Mouse (Mus musculus) stomach, postnatal 0 days (tissue): ENCODE measurements around the gene Tmem38b. TPM values are rescaled to one million over a fixed set of nuclear protein-coding genes. Genes with fewer than 3 reads are reported as not detected.

Experiments
- ATAC-seq: fragments of 200-750 bp; cut with Nextera tagmentation; 2 replicates; pipeline ENCODE4 v1.8.0; 2017; ENCODE audit not compliant: low FRiP score, low TSS enrichment
- DNase-seq: peaks from one replicate; pipeline ENCODE4 v3.0.0-alpha.2; 2016; ENCODE audit warnings: low spot score
- H3K27ac ChIP-seq: fragments of 300-500 bp; sonication (generic); replicated peaks from 2 replicates; pipeline ENCODE4 v1.5.1; 2014; ENCODE audit warnings: mild to moderate bottlenecking, control low read depth
- H3K27me3 ChIP-seq: fragments of 300-500 bp; sonication (generic); 2 replicates; pipeline ENCODE4 v1.6.1; 2014; ENCODE audit warnings: low read length; ENCODE audit not compliant: control insufficient read depth, insufficient read depth
- H3K36me3 ChIP-seq: fragments of 300-500 bp; sonication (generic); 2 replicates; pipeline ENCODE4 v1.6.1; 2014; ENCODE audit warnings: low read length, mixed read lengths; ENCODE audit not compliant: control insufficient read depth, insufficient read depth
- H3K4me1 ChIP-seq: fragments of 300-500 bp; sonication (generic); replicated peaks from 2 replicates; pipeline ENCODE4 v1.6.1; 2014; ENCODE audit warnings: antibody characterized with exemption; ENCODE audit not compliant: control insufficient read depth, insufficient read depth
- H3K4me2 ChIP-seq: fragments of 300-500 bp; sonication (generic); replicated peaks from 2 replicates; pipeline ENCODE4 v1.6.1; 2014; ENCODE audit warnings: low read depth, mild to moderate bottlenecking, control low read depth, moderate library complexity
- H3K4me3 ChIP-seq: fragments of 300-500 bp; sonication (generic); 2 replicates; pipeline ENCODE4 v1.5.1; 2014; ENCODE audit warnings: low read depth, low read length, control low read depth
- H3K9ac ChIP-seq: fragments of 300-500 bp; sonication (generic); 2 replicates; pipeline ENCODE4 v1.6.1; 2014; ENCODE audit warnings: mild to moderate bottlenecking, low read length, control low read depth, mixed read lengths
- H3K9me3 ChIP-seq: fragments of 300-500 bp; sonication (generic); 2 replicates; pipeline ENCODE4 v1.6.1; 2016; ENCODE audit warnings: low read length; ENCODE audit not compliant: control insufficient read depth
- CTCF ChIP-seq: IDR thresholded peaks from 2 replicates; pipeline ENCODE4 v1.5.1; 2016; ENCODE audit warnings: antibody characterized with exemption, low read depth, mild to moderate bottlenecking, moderate library complexity
- EP300 ChIP-seq: optimal IDR thresholded peaks from 2 replicates; pipeline ENCODE3; 2016; ENCODE audit warnings: antibody characterized with exemption
- WGBS: fragments of 180-500 bp; shearing (Covaris S2); extraction: QIAGEN DNeasy Blood & Tissue Kit; methylation state at CpG from one replicate; pipeline ENCODE4 v1.1.7; 2014; 5-methylcytosine and 5-hydroxymethylcytosine counted together
- polyA plus RNA-seq: library from polyadenylated mRNA; unstranded; fragments of >200 nt; fragmentation: Nextera tagmentation; extraction: Ambion mirVana; gene quantifications from 2 replicates; pipeline ENCODE4 v1.2.1, GENCODE M21; 2015

Tmem38b gene
- polyA plus RNA-seq, 1 experiment from 2014 or later: 10.5 TPM

- Histone ChIP-seq H3K4me1 (no peaks in the 10 kb centered on the region), H3K9me3 (no peaks in the 10 kb centered on the region), H3K27me3 (no peaks in the 10 kb centered on the region), H3K27ac (no peak overlapping the region), H3K36me3 (no peaks in the 10 kb centered on the region), H3K4me3 (no peak overlapping the region), H3K9ac (no peak overlapping the region), H3K4me2 (no peak overlapping the region)
- WGBS: 64% methylated on average over 2 of the region's 2 CpGs
- DNase-seq (no peak), ATAC-seq (no peak)
- TF ChIP-seq CTCF (no peak), EP300 (no peak)
These were observed 20.5 kb downstream of the Tmem38b start for GRCm38 (mm10) chr4:53846326-53846725.

GRCm38 (mm10) chr4:53847541-53847940 is 21.7 kb downstream of the Tmem38b start:
- Histone ChIP-seq H3K36me3 (no peaks in the 10 kb centered on the region), H3K4me3 (no peak overlapping the region), H3K4me2 (no peak overlapping the region), H3K9ac (no peak overlapping the region), H3K27ac (no peak overlapping the region), H3K4me1 (no peaks in the 10 kb centered on the region), H3K9me3 (no peaks in the 10 kb centered on the region), H3K27me3 (no peaks in the 10 kb centered on the region)
- DNase-seq (no peak), ATAC-seq (no peak)
- 89% methylated on average over 4 of the region's 4 CpGs for WGBS
- TF ChIP-seq EP300: no peak
- TF ChIP-seq CTCF: no peak

DNA sequence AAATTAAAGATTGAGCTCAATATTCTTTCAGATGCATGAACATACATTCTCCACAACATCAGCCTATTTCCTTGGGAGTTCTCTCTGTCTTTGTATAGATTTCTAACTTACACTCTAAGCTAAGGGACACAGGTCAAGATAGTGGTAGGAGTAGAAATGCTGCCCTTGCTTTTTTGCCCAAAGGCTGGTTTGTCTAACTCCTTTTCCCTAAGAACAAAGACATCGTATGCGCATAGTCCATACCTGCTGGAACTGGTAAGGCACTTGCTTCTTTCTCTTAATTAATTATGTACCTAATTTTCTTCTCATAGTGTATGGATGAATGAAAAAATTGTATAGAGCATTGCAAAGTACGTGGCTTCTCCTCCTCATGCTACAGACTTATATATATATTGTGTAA is 22.5 kb downstream of the Tmem38b start:
- Histone ChIP-seq H3K27me3 (no peaks in the 10 kb centered on the region), H3K27ac (no peak overlapping the region), H3K9ac (no peak overlapping the region), H3K9me3 (no peaks in the 10 kb centered on the region), H3K36me3 (no peaks in the 10 kb centered on the region), H3K4me3 (no peak overlapping the region), H3K4me2 (no peak overlapping the region), H3K4me1 (no peaks in the 10 kb centered on the region)
- TF ChIP-seq EP300: no peak
- TF ChIP-seq CTCF: no peak
- ATAC-seq: no peak
- WGBS: 91% methylated on average over 3 of the region's 3 CpGs
- no peak for DNase-seq

- Histone ChIP-seq H3K4me3 (no peak overlapping the region), H3K9ac (no peak overlapping the region), H3K4me1 (no peaks in the 10 kb centered on the region), H3K4me2 (no peak overlapping the region), H3K36me3 (no peaks in the 10 kb centered on the region), H3K27ac (no peak overlapping the region), H3K9me3 (no peaks in the 10 kb centered on the region), H3K27me3 (no peaks in the 10 kb centered on the region)
- ATAC-seq: no peak
- DNase-seq: no peak
- 90% methylated on average over 8 of the region's 8 CpGs for WGBS
- TF ChIP-seq EP300: no peak
These were observed 23.0 kb downstream of the Tmem38b start for GRCm38 (mm10) chr4:53848816-53849215.

GRCm38 (mm10) chr4:53849804-53850203 is 24.0 kb downstream of the Tmem38b start:
- Histone ChIP-seq H3K9me3 (no peaks in the 10 kb centered on the region), H3K4me1 (no peaks in the 10 kb centered on the region), H3K4me2 (no peak overlapping the region), H3K27me3 (no peaks in the 10 kb centered on the region), H3K36me3 (no peaks in the 10 kb centered on the region), H3K27ac (no peak overlapping the region), H3K9ac (no peak overlapping the region), H3K4me3 (no peak overlapping the region)
- TF ChIP-seq EP300 (no peak), CTCF (no peak)
- no CpG with 5 or more reads among the region's 1 CpGs for WGBS
- no peak for DNase-seq
- ATAC-seq: no peak

DNA sequence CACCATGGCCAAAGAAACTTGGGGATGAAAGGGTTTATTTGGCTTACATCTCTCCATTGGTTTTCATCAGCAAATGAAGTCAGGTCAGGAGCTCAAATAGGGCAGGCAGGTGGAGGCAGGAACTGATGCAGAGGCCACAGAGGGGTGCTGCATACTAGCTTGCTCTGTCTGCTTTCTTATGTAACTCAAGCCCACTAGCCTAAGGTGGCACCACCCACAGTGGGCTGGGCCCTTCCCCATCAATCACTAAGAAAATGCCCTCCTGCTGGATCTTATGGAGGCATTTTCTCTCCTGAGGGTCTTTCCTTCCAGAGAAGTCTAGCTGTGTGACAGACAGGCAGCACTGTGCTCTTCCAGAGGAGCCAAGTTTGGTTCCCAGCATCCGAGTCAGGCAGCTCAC is 27.5 kb downstream of the Tmem38b start:
- WGBS: 85% methylated on average over 1 of the region's 1 CpGs
- H3K9me3 ChIP-seq: no peaks in the 10 kb centered on the region
- H3K9ac ChIP-seq: no peak overlapping the region
- no peaks in the 10 kb centered on the region for H3K4me1 ChIP-seq
- no peak for ATAC-seq
- H3K36me3 ChIP-seq: no peaks in the 10 kb centered on the region
- H3K27me3 ChIP-seq: no peaks in the 10 kb centered on the region
- no peak for TF ChIP-seq EP300
- TF ChIP-seq CTCF: no peak
- no peak overlapping the region for H3K27ac ChIP-seq
- no peak overlapping the region for H3K4me3 ChIP-seq
- no peak for DNase-seq
- no peak overlapping the region for H3K4me2 ChIP-seq
